Mouse (Mus musculus) liver, postnatal 0 days (tissue): ENCODE results near the gene Adm2.

Experiments
- CTCF ChIP-seq: sonication (generic); IDR thresholded peaks from 2 replicates; pipeline ENCODE4 v1.5.1; 2016; ENCODE audit warnings: antibody characterized with exemption, low read depth
- EP300 ChIP-seq: IDR thresholded peaks from 2 replicates; pipeline ENCODE4 v1.6.1; 2016; ENCODE audit warnings: antibody characterized with exemption, low read depth, mild to moderate bottlenecking

- no peak for TF ChIP-seq CTCF
- TF ChIP-seq EP300, result no peak
Measured at GRCm38 (mm10) chr15:89354455-89354854, 31.9 kb downstream of the Adm2 start.
